In genomic region chr8:105152623-105153398, GRCm38 (mm10) we compare ENCODE assay signal across 8 mouse cellular contexts. TPM values are rescaled to one million over a fixed set of nuclear protein-coding genes. Genes with fewer than 3 reads are reported as not detected.
DNase-seq lines count a peak whose midpoint lies in the region; ATAC-seq and TF ChIP-seq lines count a peak whose summit lies in the region.

No protein-coding gene starts in this region.

- peak overlapping the region; percentile 57 for H3K4me2 ChIP-seq in embryonic facial prominence, embryonic 12.5 days (replicated peaks)
- peak overlapping the region; percentile 64 for H3K4me2 ChIP-seq in intestine, postnatal 0 days (replicated peaks; ENCODE audit: low read depth)

- no peak for TF ChIP-seq CTCF in intestine, postnatal 0 days (IDR thresholded peaks at IDR 0.05; ENCODE audit: low read depth)

- H3K27me3 ChIP-seq in embryonic facial prominence, embryonic 12.5 days, result peaks cover 14% of the 10 kb centered on the region
- H3K27me3 ChIP-seq in intestine, postnatal 0 days (replicated peaks; ENCODE audit: control insufficient read depth, insufficient read depth, low read length), result no peaks in the 10 kb centered on the region

- DNase-seq in adrenal gland, postnatal 4 days (ENCODE audit: low spot score in 2 of 2), result peak; percentile 84 to 92
- DNase-seq in heart, adult 11 months, result peak; percentile 95
- peak; percentile 68 to 78 for DNase-seq in left cerebral cortex, postnatal 25 days (ENCODE audit: low spot score in 2 of 2)
- peak; percentile 56 to 71 for DNase-seq in right cerebral cortex, postnatal 36 days (ENCODE audit: low spot score in 2 of 2)

- 0 out of 2 replicates have a peak overlapping the region, but pooled peaks have one; percentile 56 for H3K27ac ChIP-seq in embryonic facial prominence, embryonic 12.5 days
- H3K27ac ChIP-seq in intestine, postnatal 0 days (ENCODE audit: low read depth, low read length), result no peak overlapping the region

- H3K4me1 ChIP-seq in embryonic facial prominence, embryonic 12.5 days, result peaks cover 10% of the 10 kb centered on the region
- H3K4me1 ChIP-seq in intestine, postnatal 0 days (replicated peaks; ENCODE audit: control insufficient read depth, insufficient read depth, low read length), result 0 out of 2 replicates have a peak, but pooled peaks cover 5% of the 10 kb centered on the region

- WGBS in embryonic facial prominence, embryonic 12.5 days, result 1% methylated on average over 27 of the region's 27 CpGs
- 5% methylated on average over 27 of the region's 27 CpGs for WGBS in intestine, postnatal 0 days

- peak overlapping the region; percentile 32 for H3K4me3 ChIP-seq in embryonic facial prominence, embryonic 12.5 days
- H3K4me3 ChIP-seq in intestine, postnatal 0 days (ENCODE audit: low read depth, low read length), result peak overlapping the region; percentile 31

- intact Hi-C loops in left cerebral cortex, postnatal 25 days (cut with DNase I), result loop anchor here (2.0 kb wide), 1 partner anchor 18 kb away; the partner anchor contains the start of gene Cbfb

- no peaks in the 10 kb centered on the region for H3K36me3 ChIP-seq in embryonic facial prominence, embryonic 12.5 days
- H3K36me3 ChIP-seq in intestine, postnatal 0 days (ENCODE audit: control insufficient read depth, insufficient read depth), result no peaks in the 10 kb centered on the region

- H3K9ac ChIP-seq in embryonic facial prominence, embryonic 12.5 days, result peak overlapping the region; percentile 21
- H3K9ac ChIP-seq in intestine, postnatal 0 days (ENCODE audit: low read depth, low read length), result 0 out of 2 replicates have a peak overlapping the region, but pooled peaks have one; percentile 22

- no peaks in the 10 kb centered on the region for H3K9me3 ChIP-seq in embryonic facial prominence, embryonic 12.5 days
- no peaks in the 10 kb centered on the region for H3K9me3 ChIP-seq in intestine, postnatal 0 days (ENCODE audit: control insufficient read depth)

- peak; percentile 65 for ATAC-seq in embryonic facial prominence, embryonic 12.5 days (ENCODE audit: insufficient number of reproducible peaks, insufficient read depth, low FRiP score, low TSS enrichment)
- ATAC-seq in intestine, postnatal 0 days, result peak; percentile 25
- ATAC-seq in megakaryocyte-erythroid progenitor cell, adult 5-6 weeks (replicated peaks; ENCODE audit: low FRiP score, low TSS enrichment, poor library complexity, severe bottlenecking), result peak; percentile 58
- no peak for ATAC-seq in monocyte, adult 5-6 weeks (replicated peaks; ENCODE audit: insufficient number of reproducible peaks, low FRiP score, low TSS enrichment, poor library complexity, severe bottlenecking)

RNA-seq across cellular contexts. Expression of gene Cbfb, which starts 17.7 kb away (rescaled TPM):
- total RNA-seq in adrenal gland, postnatal 4 days (2021), result 10 to 100 TPM; 66.4 to 70.2 TPM
- polyA plus RNA-seq in embryonic facial prominence, embryonic 12.5 days (2016; fragmentation: Nextera tagmentation; extraction: Ambion mirVana), result 120 and 124 TPM in 2 replicates
- polyA plus RNA-seq in intestine, postnatal 0 days (2015; fragmentation: Nextera tagmentation; extraction: Ambion mirVana), result 18.9 and 21.8 TPM in 2 replicates
- 10 to 100 TPM; 20.3 to 22.1 TPM for total RNA-seq in left cerebral cortex, postnatal 25 days (2021)
- 29.5 and 34.0 TPM in 2 replicates for total RNA-seq in megakaryocyte-erythroid progenitor cell, adult 5-6 weeks (2014; fragmentation: Nextera tagmentation)
- 48.2 and 98.0 TPM in 2 replicates for total RNA-seq in megakaryocyte-erythroid progenitor cell, adult 5-6 weeks (2017)
- 167 to 180 TPM (median 174 TPM) in 3 replicates for total RNA-seq in monocyte, adult 5-6 weeks (2017)

RNA-seq across cellular contexts. Expression of gene Ces4a, which starts 21.2 kb away (rescaled TPM):
- not detected for total RNA-seq in adrenal gland, postnatal 4 days (2021)
- polyA plus RNA-seq in embryonic facial prominence, embryonic 12.5 days (2016; fragmentation: Nextera tagmentation; extraction: Ambion mirVana), result not detected in 2 replicates
- not detected in 2 replicates for polyA plus RNA-seq in intestine, postnatal 0 days (2015; fragmentation: Nextera tagmentation; extraction: Ambion mirVana)
- not detected for total RNA-seq in left cerebral cortex, postnatal 25 days (2021)
- not detected in 2 replicates for total RNA-seq in megakaryocyte-erythroid progenitor cell, adult 5-6 weeks (2014; fragmentation: Nextera tagmentation)
- total RNA-seq in megakaryocyte-erythroid progenitor cell, adult 5-6 weeks (2017), result not detected in 2 replicates
- total RNA-seq in monocyte, adult 5-6 weeks (2017), result not detected in 3 replicates
